Mouse (Mus musculus): ENCODE results near the gene Lpin2.

GRCm38 (mm10) chr17:71177336-71177735, 5.0 kb upstream of the Lpin2 start:
- no peak for TF ChIP-seq CTCF (IDR thresholded peaks at IDR 0.05; ENCODE audit: low read depth)
- TF ChIP-seq EP300 (IDR thresholded peaks at IDR 0.05; ENCODE audit: low read depth): no peak

Measured in heart, postnatal 0 days (tissue).